Mouse (Mus musculus): Measurements from ENCODE around the gene Ttc22.

Gene Ttc22

GRCm38 (mm10) chr4:106617056-106617455 is 5.2 kb upstream of the Ttc22 start, which contains the start of gene Lexm:
Gene Lexm (minus strand): TSS chr4:106617241.
- DNase-seq = peak; percentile 37

GRCm38 (mm10) chr4:106618898-106619297 is 3.3 kb upstream of the Ttc22 start:
- no peak for DNase-seq

GRCm38 (mm10) chr4:106621428-106621827 is 804 bp upstream of the Ttc22 start:
- DNase-seq = peak; percentile 54

GRCm38 (mm10) chr4:106622712-106623111 is 480 bp downstream of the Ttc22 start:
- no peak for DNase-seq

GRCm38 (mm10) chr4:106624271-106624670 is 2.0 kb downstream of the Ttc22 start:
- DNase-seq = no peak

GRCm38 (mm10) chr4:106627809-106628208 is 5.6 kb downstream of the Ttc22 start:
- DNase-seq = no peak

- DNase-seq = peak; percentile 63
Measured at GRCm38 (mm10) chr4:106628650-106629360, 6.6 kb downstream of the Ttc22 start.

- DNase-seq = peak; percentile 28
Measured at GRCm38 (mm10) chr4:106629374-106629773, 7.1 kb downstream of the Ttc22 start.

GRCm38 (mm10) chr4:106630333-106631220 is 8.3 kb downstream of the Ttc22 start:
- DNase-seq = peak; percentile 81

- no peak for DNase-seq
Measured at GRCm38 (mm10) chr4:106632313-106632712, 10.1 kb downstream of the Ttc22 start.

GRCm38 (mm10) chr4:106633281-106634085 is 11.3 kb downstream of the Ttc22 start:
- DNase-seq = peak; percentile 46

- no peak for DNase-seq
Measured at GRCm38 (mm10) chr4:106634086-106634479, 11.9 kb downstream of the Ttc22 start.

GRCm38 (mm10) chr4:106643483-106644217 is 21.4 kb downstream of the Ttc22 start:
- DNase-seq = peak; percentile 70

- DNase-seq = no peak
Measured at GRCm38 (mm10) chr4:106644218-106644610, 22.0 kb downstream of the Ttc22 start.

GRCm38 (mm10) chr4:106645797-106646196 is 23.6 kb downstream of the Ttc22 start:
- DNase-seq = no peak

- no peak for DNase-seq
Measured at GRCm38 (mm10) chr4:106647137-106647536, 24.9 kb downstream of the Ttc22 start.

- peak; percentile 98 for DNase-seq
Measured at GRCm38 (mm10) chr4:106650833-106651527, 28.7 kb downstream of the Ttc22 start, which contains the start of gene Pars2. Gene Pars2 (plus strand): TSS chr4:106651069.

- no peak for DNase-seq
Measured at GRCm38 (mm10) chr4:106652546-106652945, 30.3 kb downstream of the Ttc22 start.

GRCm38 (mm10) chr4:106653051-106653450 is 30.8 kb downstream of the Ttc22 start:
- DNase-seq = no peak

GRCm38 (mm10) chr4:106655681-106656080 is 33.4 kb downstream of the Ttc22 start:
- no peak for DNase-seq

- no peak for DNase-seq
Measured at GRCm38 (mm10) chr4:106663956-106664470, 41.8 kb downstream of the Ttc22 start.
